Comparison of ENCODE assay signal across 39 mouse cellular contexts in genomic region chr5:145881207-145881606, GRCm38 (mm10). TPM values are rescaled to one million over a fixed set of nuclear protein-coding genes. Genes with fewer than 3 reads are reported as not detected.
"Had no signal": no experiment of that assay in that cellular context is flagged by ENCODE, and none has a peak within 500 bp of the region (broad histone marks: within the 10 kb centered on the region; RNA-seq: fewer than 3 reads in every experiment).

No protein-coding gene starts in this region.

- H3K9ac ChIP-seq: forebrain, postnatal 0 days; heart, embryonic 13.5 days; heart, embryonic 15.5 days; hindbrain, embryonic 13.5 days; hindbrain, embryonic 15.5 days; kidney, embryonic 15.5 days; limb, embryonic 13.5 days had no signal

- DNase-seq: forebrain, postnatal 0 days; gastrocnemius, postnatal 14 days; gastrocnemius, postnatal 36 days; heart, adult 11 months; heart, adult 2 months; heart, postnatal 14 days; heart, postnatal 36 days; kidney, adult 11 months; kidney, adult 2 months; kidney, adult 9 months; kidney, postnatal 14 days; kidney, postnatal 36 days; layer of hippocampus, adult 9-11 months; layer of hippocampus, postnatal 36 days; left cerebral cortex, postnatal 4 days had no signal

- H3K4me1 ChIP-seq: heart, embryonic 13.5 days; heart, embryonic 15.5 days; hindbrain, embryonic 13.5 days; hindbrain, embryonic 15.5 days; kidney, embryonic 15.5 days; limb, embryonic 13.5 days had no signal

- H3K4me3 ChIP-seq: heart, adult 2 months; heart, embryonic 13.5 days; heart, embryonic 15.5 days; hindbrain, embryonic 13.5 days; hindbrain, embryonic 15.5 days; kidney, embryonic 15.5 days; limb, embryonic 13.5 days had no signal

- ATAC-seq: forebrain, postnatal 0 days; hindbrain, postnatal 0 days; intestine, embryonic 16.5 days had no signal

- H3K27me3 ChIP-seq: heart, embryonic 13.5 days; heart, embryonic 15.5 days; hindbrain, embryonic 13.5 days; hindbrain, embryonic 15.5 days; kidney, embryonic 15.5 days; limb, embryonic 13.5 days had no signal

- H3K27ac ChIP-seq: heart, adult 2 months; heart, embryonic 13.5 days; heart, embryonic 15.5 days; hindbrain, embryonic 13.5 days; hindbrain, embryonic 15.5 days; hindbrain, postnatal 0 days; kidney, embryonic 15.5 days; kidney, postnatal 0 days; limb, embryonic 13.5 days had no signal

- H3K4me2 ChIP-seq: heart, embryonic 11.5 days; heart, embryonic 13.5 days; heart, embryonic 15.5 days; hindbrain, embryonic 13.5 days; hindbrain, embryonic 15.5 days; kidney, embryonic 15.5 days; limb, embryonic 13.5 days had no signal

- H3K36me3 ChIP-seq: heart, embryonic 13.5 days; heart, embryonic 15.5 days; hindbrain, embryonic 13.5 days; hindbrain, embryonic 15.5 days; kidney, embryonic 15.5 days; limb, embryonic 13.5 days had no signal

RNA-seq across cellular contexts. Expression of gene Cyp3a11, which starts 1.4 kb away (rescaled TPM):
- total RNA-seq: forebrain, postnatal 0 days; gastrocnemius, adult 8-10 months; gastrocnemius, postnatal 14 days; heart, adult 2 months; heart, postnatal 14 days; heart, postnatal 36 days; hematopoietic stem cell, adult 5-6 weeks; hindbrain, postnatal 0 days; layer of hippocampus, adult 18-20 months; layer of hippocampus, adult 8-10 months; layer of hippocampus, postnatal 14 days; layer of hippocampus, postnatal 36 days; left cerebral cortex, adult 18-20 months; left cerebral cortex, adult 8-10 months; left cerebral cortex, postnatal 10 days; left cerebral cortex, postnatal 25 days; left cerebral cortex, postnatal 4 days had no signal
- polyA plus RNA-seq: forebrain, postnatal 0 days; gonadal fat pad, adult 2 months; heart, adult 2 months; heart, embryonic 11.5 days; heart, embryonic 13.5 days; heart, embryonic 15.5 days; heart, postnatal 0 days; hindbrain, embryonic 11.5 days; hindbrain, embryonic 13.5 days; hindbrain, embryonic 15.5 days; hindbrain, postnatal 0 days; intestine, embryonic 14.5 days; limb, embryonic 11.5 days; limb, embryonic 13.5 days had no signal
